Mouse (Mus musculus): ENCODE measurements around the gene Zbtb17.

The Zbtb17 gene
- long read RNA-seq, experiment 1, partial matches to known transcripts, result 2 of 4 reads
- long read RNA-seq, experiment 1, other reads (novel, unspliced or antisense), result 1 of 4 reads
- long read RNA-seq, experiment 2, partial matches to known transcripts, result 4 of 6 reads
- long read RNA-seq, experiment 2, other reads (novel, unspliced or antisense), result 0 of 6 reads

GRCm38 (mm10) chr4:141444451-141445327, at the start of gene Zbtb17:
Gene Zbtb17, plus strand, starts transcription at chr4:141444654.
- intact Hi-C loops (cut with DNase I), result no loop called here

GRCm38 (mm10) chr4:141394751-141395150, 49.7 kb upstream of the Zbtb17 start:
- intact Hi-C loops (cut with DNase I), result no loop called here

- intact Hi-C loops (cut with DNase I), result no loop called here
These were observed 46.6 kb upstream of the Zbtb17 start for GRCm38 (mm10) chr4:141397861-141398260.

- intact Hi-C loops (cut with DNase I), result no loop called here
These were observed 45.9 kb upstream of the Zbtb17 start, which contains the start of gene Clcnka for GRCm38 (mm10) chr4:141398545-141398944. Gene Clcnka, minus strand, starts transcription at chr4:141398724.

- intact Hi-C loops (cut with DNase I), result loop anchor here (10.0 kb wide), 1 partner anchor 455 kb away; no protein-coding TSS in a partner anchor
These were observed 44.3 kb upstream of the Zbtb17 start for GRCm38 (mm10) chr4:141400171-141400570.

GRCm38 (mm10) chr4:141404518-141405313, 39.7 kb upstream of the Zbtb17 start:
- intact Hi-C loops (cut with DNase I), result loop anchor here (2.0 to 10.0 kb wide), 2 partner anchors 26 to 450 kb away; no protein-coding TSS in a partner anchor

- intact Hi-C loops (cut with DNase I), result loop anchor here (2.0 to 10.0 kb wide), 2 partner anchors 26 to 450 kb away; no protein-coding TSS in a partner anchor
These were observed 39.2 kb upstream of the Zbtb17 start for GRCm38 (mm10) chr4:141405314-141405622.

GRCm38 (mm10) chr4:141406516-141407299, 37.7 kb upstream of the Zbtb17 start:
- intact Hi-C loops (cut with DNase I), result loop anchor here (2.0 to 10.0 kb wide), 2 partner anchors 170 to 448 kb away; no protein-coding TSS in a partner anchor

GRCm38 (mm10) chr4:141408577-141408976, 35.9 kb upstream of the Zbtb17 start:
- intact Hi-C loops (cut with DNase I), result loop anchor here (10.0 kb wide), 1 partner anchor 446 kb away; no protein-coding TSS in a partner anchor

- intact Hi-C loops (cut with DNase I), result no loop called here
These were observed 32.9 kb upstream of the Zbtb17 start for GRCm38 (mm10) chr4:141411430-141411992.

- intact Hi-C loops (cut with DNase I), result no loop called here
These were observed 28.5 kb upstream of the Zbtb17 start, which contains the start of gene Clcnkb for GRCm38 (mm10) chr4:141415924-141416323. Gene Clcnkb, minus strand, starts transcription at chr4:141416014.

GRCm38 (mm10) chr4:141419398-141420191, 24.9 kb upstream of the Zbtb17 start:
- intact Hi-C loops (cut with DNase I), result no loop called here

GRCm38 (mm10) chr4:141420192-141420829, 24.1 kb upstream of the Zbtb17 start, which contains the start of gene Hspb7:
Gene Hspb7, plus strand, starts transcription at chr4:141420779.
- intact Hi-C loops (cut with DNase I), result no loop called here

- intact Hi-C loops (cut with DNase I), result no loop called here
These were observed 23.6 kb upstream of the Zbtb17 start for GRCm38 (mm10) chr4:141420886-141421285.

- intact Hi-C loops (cut with DNase I), result no loop called here
These were observed 23.0 kb upstream of the Zbtb17 start for GRCm38 (mm10) chr4:141421423-141421822.

- intact Hi-C loops (cut with DNase I), result no loop called here
These were observed 21.6 kb upstream of the Zbtb17 start for GRCm38 (mm10) chr4:141422841-141423240.

- intact Hi-C loops (cut with DNase I), result no loop called here
These were observed 21.2 kb upstream of the Zbtb17 start for GRCm38 (mm10) chr4:141423288-141423687.

- intact Hi-C loops (cut with DNase I), result no loop called here
These were observed 20.6 kb upstream of the Zbtb17 start for GRCm38 (mm10) chr4:141423691-141424431.

Measured in adrenal gland (tissue).